Mouse (Mus musculus) urinary bladder, postnatal 10 days (tissue): ENCODE measurements around the gene Fbxw16.
"Not testable (repeated sequence)": the region's sequence is repeated elsewhere in the genome, so short reads cannot be mapped to it uniquely, and the experiment has no call there.

ENCODE experiments used
- DNase-seq: peaks from one replicate; pipeline ENCODE4 v3.0.0; 2022; ENCODE audit warnings: low spot score

The Fbxw16 gene

DNA sequence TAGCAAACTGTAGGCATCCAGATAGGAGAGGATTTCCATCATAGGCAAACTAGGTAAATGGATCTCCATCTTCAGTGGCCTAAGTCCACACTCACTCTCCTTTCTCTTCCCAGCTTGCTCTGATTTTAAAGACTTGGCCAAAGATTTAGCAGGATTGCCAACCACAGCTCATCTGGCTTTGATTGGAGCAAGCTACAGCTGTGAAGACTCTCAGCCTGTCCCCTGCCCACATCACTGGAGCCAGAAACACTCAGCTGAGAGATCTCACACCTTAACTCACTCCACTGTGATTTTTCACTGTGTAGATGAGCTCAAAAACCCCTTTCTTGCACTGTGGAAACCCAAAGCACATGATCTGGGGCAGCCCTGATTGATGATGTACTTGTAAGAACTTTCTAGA lies at the start of gene Fbxw16:
TSS of gene Fbxw16 (minus strand) at position 101 of the 400 bp plus-strand sequence.
- no peak for DNase-seq

DNA sequence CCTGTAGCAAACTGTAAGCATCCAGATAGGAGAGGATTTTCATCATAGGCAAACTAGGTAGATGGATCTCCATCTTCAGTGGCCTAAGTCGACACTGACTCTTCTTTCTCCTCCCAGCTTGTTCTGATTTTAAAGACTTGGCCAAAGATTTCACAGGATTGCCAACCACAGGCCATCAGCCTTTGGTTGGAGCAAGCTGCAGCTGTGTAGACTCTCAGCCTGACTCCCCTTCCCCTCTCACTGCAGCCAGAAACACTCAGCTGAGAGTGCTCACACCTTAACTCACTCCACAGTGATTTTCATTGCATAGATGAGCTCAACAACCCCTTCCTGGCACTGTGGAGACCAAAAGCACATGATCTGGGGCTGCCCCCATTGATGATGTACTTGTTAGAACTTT lies 46.8 kb upstream of the Fbxw16 start, which contains the start of gene Fbxw19:
TSS of gene Fbxw19 (minus strand) at position 101 of the 400 bp plus-strand sequence.
- DNase-seq, result not testable (repeated sequence)

DNA sequence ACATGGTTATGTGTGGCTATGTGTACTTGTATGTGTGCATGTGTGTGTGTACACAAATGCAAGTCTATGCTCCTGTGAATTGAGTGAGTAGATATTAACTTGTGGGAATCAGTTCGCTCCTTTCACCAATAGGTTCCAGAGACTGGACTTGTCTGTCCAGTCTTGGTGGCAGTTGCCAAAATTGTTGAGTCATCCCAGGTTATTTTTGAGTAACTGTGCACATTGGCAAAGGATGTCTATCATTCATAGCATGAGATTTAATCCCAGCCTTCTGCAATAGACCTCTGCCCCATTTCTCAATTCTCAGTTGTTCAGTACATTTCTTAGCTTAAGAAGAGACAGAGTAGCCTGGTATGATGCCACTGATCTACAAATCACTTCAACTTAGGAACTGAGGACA lies 16.0 kb downstream of the Fbxw16 start:
- no peak for DNase-seq

DNA sequence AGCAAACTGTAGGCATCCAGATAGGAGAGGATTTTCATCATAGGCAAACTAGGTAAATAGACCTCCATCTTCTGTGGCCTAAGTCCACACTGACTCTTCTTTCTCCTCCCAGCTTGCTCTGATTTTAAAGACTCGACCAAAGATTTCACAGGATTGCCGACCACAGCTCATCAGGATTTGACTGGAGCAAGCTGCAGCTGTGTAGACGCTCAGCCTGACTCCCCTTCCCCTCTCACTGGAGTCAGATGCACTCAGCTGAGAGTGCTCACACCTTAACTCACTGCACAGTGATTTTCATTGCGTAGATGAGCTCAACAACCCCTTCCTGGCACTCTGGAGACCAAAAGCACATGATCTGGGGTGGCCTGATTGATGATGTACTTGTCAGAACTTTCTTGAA lies 44.7 kb downstream of the Fbxw16 start, which contains the start of gene Fbxw22:
TSS of gene Fbxw22 (minus strand) at position 101 of the 400 bp plus-strand sequence.
- not testable (repeated sequence) for DNase-seq
